Mouse (Mus musculus) MEL (cell line): ENCODE measurements around the gene Ccdc7a. TPM values are rescaled to one million over a fixed set of nuclear protein-coding genes. Genes with fewer than 3 reads are reported as not detected.
A peak's percentile ranks its signal among the peaks of the same experiment; 100 is the strongest.

Source experiments
- DNase-seq: peaks from one replicate; pipeline ENCODE4 v3.0.0; 2011; ENCODE audit warnings: low read depth, low spot score
- H3K27ac ChIP-seq: 2 replicates; pipeline ENCODE4 v1.5.1; 2012; ENCODE audit warnings: low read depth, mild to moderate bottlenecking, control low read depth, low read length, moderate library complexity; ENCODE audit not compliant: control insufficient read depth
- H3K27me3 ChIP-seq, 2 experiments: fragments of 150-350 bp in 1 of 2; sonication (generic) in 1 of 2; 2 replicates each; pipeline ENCODE4 v1.6.1; 2012; ENCODE audit warnings: low read length in 2 of 2, mild to moderate bottlenecking in 2 of 2, improper control_type of control experiment in 1 of 2, moderate library complexity in 1 of 2; ENCODE audit not compliant: insufficient read depth in 2 of 2, control insufficient read depth in 1 of 2
- H3K36me3 ChIP-seq, 2 experiments: 2 replicates each; pipeline ENCODE4 v1.6.1; 2012 to 2014; ENCODE audit warnings: low read length in 2 of 2, improper control_type of control experiment in 1 of 2, inconsistent platforms in 1 of 2, mild to moderate bottlenecking in 1 of 2; ENCODE audit not compliant: insufficient read depth in 2 of 2, control insufficient read depth in 1 of 2
- H3K4me1 ChIP-seq, 2 experiments: fragments of 150-350 bp in 1 of 2; sonication (generic) in 1 of 2; 2 replicates each; pipeline ENCODE4 v1.6.1; 2012; ENCODE audit warnings: low read length in 2 of 2, improper control_type of control experiment in 1 of 2, mild to moderate bottlenecking in 1 of 2; ENCODE audit not compliant: insufficient read depth in 2 of 2, control insufficient read depth in 1 of 2
- H3K4me3 ChIP-seq, 2 experiments: fragments of 150-350 bp in 1 of 2; sonication (generic) in 1 of 2; 2 replicates each; pipeline ENCODE4 v1.5.1; 2012; ENCODE audit warnings: low read depth in 2 of 2, low read length in 2 of 2, mild to moderate bottlenecking in 2 of 2, moderate library complexity in 2 of 2, control low read depth in 1 of 2, improper control_type of control experiment in 1 of 2; ENCODE audit not compliant: control insufficient read depth in 1 of 2, insufficient read depth in 1 of 2
- H3K79me2 ChIP-seq: 2 replicates; pipeline ENCODE4 v1.6.1; 2012; ENCODE audit warnings: mild to moderate bottlenecking, low read length, moderate library complexity; ENCODE audit not compliant: control insufficient read depth, poor library complexity, insufficient read depth
- H3K9ac ChIP-seq: 2 replicates; pipeline ENCODE4 v1.6.1; 2012; ENCODE audit warnings: low read depth, mild to moderate bottlenecking, control low read depth, low read length, moderate library complexity; ENCODE audit not compliant: control insufficient read depth, poor library complexity, severe bottlenecking
- H3K9me3 ChIP-seq: fragments of 150-350 bp; sonication (generic); replicated peaks from 2 replicates; pipeline ENCODE4 v1.6.1; 2012; ENCODE audit warnings: mild to moderate bottlenecking, low read length, improper control_type of control experiment, moderate library complexity; ENCODE audit not compliant: insufficient read depth
- BHLHE40 ChIP-seq: IDR thresholded peaks from 2 replicates; pipeline ENCODE4 v1.6.1; 2012; ENCODE audit warnings: low read depth, mild to moderate bottlenecking, inconsistent platforms, low read length, improper control_type of control experiment, borderline replicate concordance
- CHD1 ChIP-seq: IDR thresholded peaks from 2 replicates; pipeline ENCODE4 v1.6.1; 2012; ENCODE audit warnings: low read depth, mild to moderate bottlenecking, inconsistent platforms, low read length, improper control_type of control experiment
- CHD2 ChIP-seq: IDR thresholded peaks from 2 replicates; pipeline ENCODE4 v1.6.1; 2011; ENCODE audit warnings: low read length, improper control_type of control experiment
- CTCF ChIP-seq, 3 experiments: IDR thresholded peaks in 2 of 3; conservative IDR thresholded peaks in 1 of 3; 2 replicates each; pipeline ENCODE4 v1.5.1; 2011 to 2012; ENCODE audit warnings: low read length in 3 of 3, low read depth in 2 of 3, mild to moderate bottlenecking in 2 of 3, improper control_type of control experiment in 1 of 3, inconsistent platforms in 1 of 3, mixed read lengths in 1 of 3, moderate library complexity in 1 of 3; ENCODE audit not compliant: control insufficient read depth in 1 of 3, insufficient read depth in 1 of 3, poor library complexity in 1 of 3, severe bottlenecking in 1 of 3
- E2F4 ChIP-seq: IDR thresholded peaks from 2 replicates; pipeline ENCODE4 v1.6.1; 2011; ENCODE audit warnings: low read depth, low read length, improper control_type of control experiment, borderline replicate concordance
- ELF1 ChIP-seq: IDR thresholded peaks from 2 replicates; pipeline ENCODE4 v1.6.1; 2014; ENCODE audit warnings: low read depth, mild to moderate bottlenecking, inconsistent platforms, low read length, improper control_type of control experiment, moderate library complexity
- EP300 ChIP-seq, 2 experiments: IDR thresholded peaks; 2 replicates each; pipeline ENCODE4 v1.6.1; 2011; ENCODE audit warnings: improper control_type of control experiment in 2 of 2, low read length in 2 of 2, low read depth in 1 of 2, mild to moderate bottlenecking in 1 of 2
- ETS1 ChIP-seq: IDR thresholded peaks from 2 replicates; pipeline ENCODE4 v1.6.1; 2012; ENCODE audit warnings: low read depth, mild to moderate bottlenecking, inconsistent platforms, low read length, improper control_type of control experiment, moderate library complexity
- GABPA ChIP-seq: IDR thresholded peaks from 2 replicates; pipeline ENCODE4 v1.6.1; 2012; ENCODE audit warnings: low read depth, mild to moderate bottlenecking, inconsistent platforms, low read length, improper control_type of control experiment, moderate library complexity
- GATA1 ChIP-seq: IDR thresholded peaks from 2 replicates; pipeline ENCODE4 v1.6.1; 2011; ENCODE audit warnings: low read depth, low read length, improper control_type of control experiment
- HCFC1 ChIP-seq: IDR thresholded peaks from 2 replicates; pipeline ENCODE4 v1.6.1; 2012; ENCODE audit warnings: low read depth, mild to moderate bottlenecking, inconsistent platforms, low read length, improper control_type of control experiment, moderate library complexity
- JUND ChIP-seq: IDR thresholded peaks from 2 replicates; pipeline ENCODE4 v1.6.1; 2011; ENCODE audit warnings: low read depth, mild to moderate bottlenecking, improper control_type of control experiment, low read length
- KAT2A ChIP-seq: conservative IDR thresholded peaks from 2 replicates; pipeline ENCODE4 v1.6.1; 2012; ENCODE audit warnings: low read depth, low read length, improper control_type of control experiment, inconsistent platforms
- MAFK ChIP-seq: IDR thresholded peaks from 2 replicates; pipeline ENCODE4 v1.6.1; 2011; ENCODE audit warnings: low read depth, mild to moderate bottlenecking, low read length, improper control_type of control experiment, borderline replicate concordance
- MAZ ChIP-seq: IDR thresholded peaks from 2 replicates; pipeline ENCODE4 v1.6.1; 2012; ENCODE audit warnings: low read depth, mild to moderate bottlenecking, inconsistent platforms, low read length, improper control_type of control experiment
- MEF2A ChIP-seq: IDR thresholded peaks from 2 replicates; pipeline ENCODE4 v1.6.1; 2014; ENCODE audit warnings: low read depth, mild to moderate bottlenecking, inconsistent platforms, low read length, improper control_type of control experiment; ENCODE audit not compliant: poor library complexity, insufficient replicate concordance, severe bottlenecking; ENCODE audit errors: extremely low read depth
- MXI1 ChIP-seq: IDR thresholded peaks from 2 replicates; pipeline ENCODE4 v1.6.1; 2011; ENCODE audit warnings: mild to moderate bottlenecking, low read depth, low read length, improper control_type of control experiment
- MYB ChIP-seq: IDR thresholded peaks from 2 replicates; pipeline ENCODE4 v1.6.1; 2011; ENCODE audit warnings: mild to moderate bottlenecking, low read depth, low read length, improper control_type of control experiment
- MYC ChIP-seq: IDR thresholded peaks from 2 replicates; pipeline ENCODE4 v1.6.1; 2011; ENCODE audit warnings: low read depth, mild to moderate bottlenecking, low read length, improper control_type of control experiment, moderate library complexity
- NELFE ChIP-seq: IDR thresholded peaks from 2 replicates; pipeline ENCODE4 v1.6.1; 2011; ENCODE audit warnings: low read depth, low read length, improper control_type of control experiment
- NRF1 ChIP-seq: IDR thresholded peaks from 2 replicates; pipeline ENCODE4 v1.6.1; 2014; ENCODE audit warnings: low read depth, mild to moderate bottlenecking, inconsistent platforms, low read length, improper control_type of control experiment, moderate library complexity; ENCODE audit not compliant: poor library complexity, insufficient read depth, severe bottlenecking
- POLR2A ChIP-seq, 2 experiments: IDR thresholded peaks; 2 replicates each; pipeline ENCODE4 v1.6.1; 2011 to 2012; ENCODE audit warnings: low read length in 2 of 2, mild to moderate bottlenecking in 2 of 2, control low read depth in 1 of 2, improper control_type of control experiment in 1 of 2, low read depth in 1 of 2, moderate library complexity in 1 of 2; ENCODE audit not compliant: control insufficient read depth in 1 of 2, insufficient read depth in 1 of 2, poor library complexity in 1 of 2
- POLR2AphosphoS2 ChIP-seq: IDR thresholded peaks from 2 replicates; pipeline ENCODE4 v1.6.1; 2011; ENCODE audit warnings: low read length, improper control_type of control experiment
- POLR2AphosphoS5 ChIP-seq: IDR thresholded peaks from 2 replicates; pipeline ENCODE4 v1.6.1; 2012; ENCODE audit warnings: low read depth, borderline replicate concordance, mild to moderate bottlenecking, inconsistent platforms, low read length, moderate library complexity, mixed read lengths
- RAD21 ChIP-seq: IDR thresholded peaks from 2 replicates; pipeline ENCODE4 v1.6.1; 2011; ENCODE audit warnings: mild to moderate bottlenecking, low read depth, low read length, improper control_type of control experiment
- RCOR1 ChIP-seq: IDR thresholded peaks from 2 replicates; pipeline ENCODE4 v1.6.1; 2012; ENCODE audit warnings: low read depth, mild to moderate bottlenecking, inconsistent platforms, low read length, improper control_type of control experiment
- SIN3A ChIP-seq: IDR thresholded peaks from 2 replicates; pipeline ENCODE4 v1.6.1; 2012; ENCODE audit warnings: low read length, improper control_type of control experiment, inconsistent platforms
- SMC3 ChIP-seq: IDR thresholded peaks from 2 replicates; pipeline ENCODE4 v1.6.1; 2011; ENCODE audit warnings: low read depth, low read length, improper control_type of control experiment
- TAL1 ChIP-seq: IDR thresholded peaks from 2 replicates; pipeline ENCODE4 v1.6.1; 2012; ENCODE audit warnings: mild to moderate bottlenecking, inconsistent platforms, low read length, moderate library complexity, mixed read lengths
- TBP ChIP-seq: IDR thresholded peaks from 2 replicates; pipeline ENCODE4 v1.8.0; 2011; ENCODE audit warnings: low read depth, low read length, improper control_type of control experiment
- TCF12 ChIP-seq: IDR thresholded peaks from 2 replicates; pipeline ENCODE4 v1.6.1; 2014; ENCODE audit warnings: low read depth, mild to moderate bottlenecking, inconsistent platforms, low read length, improper control_type of control experiment, moderate library complexity
- UBTF ChIP-seq: IDR thresholded peaks from 2 replicates; pipeline ENCODE4 v1.6.1; 2012; ENCODE audit warnings: low read depth, mild to moderate bottlenecking, inconsistent platforms, low read length, improper control_type of control experiment, moderate library complexity, borderline replicate concordance; ENCODE audit not compliant: insufficient read depth
- USF1 ChIP-seq: IDR thresholded peaks from 2 replicates; pipeline ENCODE4 v1.6.1; 2014; ENCODE audit warnings: low read depth, mild to moderate bottlenecking, inconsistent platforms, low read length, improper control_type of control experiment, moderate library complexity
- USF2 ChIP-seq, 2 experiments: IDR thresholded peaks; 2 replicates each; pipeline ENCODE4 v1.6.1; 2011 to 2012; ENCODE audit warnings: improper control_type of control experiment in 2 of 2, low read length in 2 of 2, borderline replicate concordance in 1 of 2, inconsistent platforms in 1 of 2, low read depth in 1 of 2, mild to moderate bottlenecking in 1 of 2; ENCODE audit not compliant: insufficient read depth in 1 of 2
- ZC3H11A ChIP-seq: IDR thresholded peaks from 2 replicates; pipeline ENCODE4 v1.6.1; 2012; ENCODE audit warnings: low read depth, mild to moderate bottlenecking, inconsistent platforms, low read length, improper control_type of control experiment
- ZKSCAN1 ChIP-seq: IDR thresholded peaks from 2 replicates; pipeline ENCODE4 v1.6.1; 2012; ENCODE audit warnings: low read depth, mild to moderate bottlenecking, inconsistent platforms, low read length, improper control_type of control experiment, moderate library complexity
- ZMIZ1 ChIP-seq: IDR thresholded peaks from 2 replicates; pipeline ENCODE4 v1.6.1; 2012; ENCODE audit warnings: low read depth, mild to moderate bottlenecking, inconsistent platforms, low read length, improper control_type of control experiment, moderate library complexity
- ZNF384 ChIP-seq: IDR thresholded peaks from 2 replicates; pipeline ENCODE4 v1.6.1; 2012; ENCODE audit warnings: low read depth, mild to moderate bottlenecking, inconsistent platforms, low read length, improper control_type of control experiment
- polyA plus RNA-seq, 2 experiments: library from polyadenylated mRNA; stranded (reverse) in 1 of 2; unstranded in 1 of 2; fragments of >175 nt in 1 of 2; fragments of >200 nt in 1 of 2; gene quantifications; 2 replicates each; pipeline versions ENCODE4 v1.2.1 to v1.2.4; 2012; ENCODE audit warnings: low replicate concordance in 2 of 2, low read depth in 1 of 2; ENCODE audit not compliant: insufficient read length in 2 of 2, insufficient read depth in 1 of 2, missing spikeins in 1 of 2
- total RNA-seq: library from RNA; depleted of rRNA; stranded (reverse); fragments of 300-350 nt; gene quantifications from 2 replicates; pipeline ENCODE4 v1.2.3, GENCODE M21; 2012

Ccdc7a gene
- total and polyA plus RNA-seq, 3 experiments: 0.13 TPM; not detected in 2

DNA sequence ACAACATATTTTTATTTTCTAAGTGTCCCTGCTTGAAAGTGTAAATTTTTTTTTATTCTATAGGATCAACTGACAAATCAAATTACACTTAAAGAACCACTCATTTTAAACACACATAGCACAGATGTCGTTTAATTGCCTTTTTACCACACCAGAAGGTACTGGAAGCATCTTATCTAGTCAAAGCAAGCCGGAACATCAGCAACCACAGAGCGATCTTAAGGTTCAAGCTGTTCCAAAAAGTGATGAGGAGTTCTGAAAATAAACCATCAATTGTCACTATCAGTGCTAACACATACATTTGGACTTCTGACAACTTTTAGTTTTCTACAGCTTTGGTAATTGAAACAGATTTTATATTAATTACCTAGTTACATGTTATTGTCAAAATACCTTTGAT lies 331.2 kb downstream of the Ccdc7a start:
- H3K36me3 ChIP-seq: peaks cover 5 to 9% of the 10 kb centered on the region in 2 experiments
- peak; percentile 52 to 69; a peak in 3 of 4 replicates for TF ChIP-seq EP300 (IDR thresholded peaks at IDR 0.05; ENCODE audit: low read depth in 1 of 2, low read length in 2 of 2)
- no peak for TF ChIP-seq ZC3H11A
- TF ChIP-seq CTCF (IDR thresholded peaks at IDR 0.05 in 2 of 3, conservative IDR thresholded peaks at IDR 0.05 in 1 of 3; ENCODE audit: control insufficient read depth in 1 of 3, insufficient read depth in 1 of 3, low read depth in 2 of 3, low read length in 3 of 3, poor library complexity in 1 of 3, severe bottlenecking in 1 of 3): no peak
- no peak for TF ChIP-seq E2F4
- no peak for TF ChIP-seq MAZ
- TF ChIP-seq NRF1: no peak
- TF ChIP-seq CHD2: no peak
- peak; percentile 85 for TF ChIP-seq TCF12
- no peak for TF ChIP-seq ELF1
- TF ChIP-seq MYC: no peak
- no peak for TF ChIP-seq MYB
- TF ChIP-seq SMC3: no peak
- peak; percentile 68; the same call in 1 of the 2 replicates for TF ChIP-seq MEF2A
- no peak for TF ChIP-seq MAFK
- no peak for TF ChIP-seq BHLHE40
- TF ChIP-seq UBTF: no peak
- no peak for TF ChIP-seq KAT2A
- no peak for TF ChIP-seq USF2 (IDR thresholded peaks at IDR 0.05; ENCODE audit: borderline replicate concordance in 1 of 2, insufficient read depth in 1 of 2, low read depth in 1 of 2, low read length in 2 of 2)
- TF ChIP-seq RCOR1: peak; percentile 57
- TF ChIP-seq ZKSCAN1: no peak
- no peak for TF ChIP-seq USF1
- TF ChIP-seq ZMIZ1: no peak
- TF ChIP-seq TBP: no peak
- TF ChIP-seq MXI1: no peak
- peak; percentile 37; the same call in 1 of the 2 replicates for TF ChIP-seq GATA1
- TF ChIP-seq POLR2A (IDR thresholded peaks at IDR 0.05; ENCODE audit: control insufficient read depth in 1 of 2, insufficient read depth in 1 of 2, low read depth in 1 of 2, low read length in 2 of 2, poor library complexity in 1 of 2): no peak
- no peak for TF ChIP-seq CHD1
- no peak for TF ChIP-seq SIN3A
- peak; percentile 56 for TF ChIP-seq ETS1
- no peak for TF ChIP-seq POLR2AphosphoS2
- no peak for TF ChIP-seq POLR2AphosphoS5
- no peak for TF ChIP-seq GABPA
- no peak for TF ChIP-seq NELFE
- no peak for TF ChIP-seq JUND
- no peak for TF ChIP-seq RAD21
- TF ChIP-seq ZNF384: no peak
- TF ChIP-seq HCFC1: no peak
- TF ChIP-seq TAL1: peak; percentile 19; the same call in 1 of the 2 replicates

More for the DNA sequence above, 331.2 kb downstream of the Ccdc7a start:
- no peak overlapping the region for H3K9ac ChIP-seq
- H3K4me3 ChIP-seq: no peak overlapping the region
- peak; percentile 25 for DNase-seq
- H3K79me2 ChIP-seq: no peaks in the 10 kb centered on the region
- no peaks in the 10 kb centered on the region for H3K27me3 ChIP-seq
- H3K27ac ChIP-seq: no peak overlapping the region
- H3K9me3 ChIP-seq: no peaks in the 10 kb centered on the region
- H3K4me1 ChIP-seq: no peaks in the 10 kb centered on the region
